Mouse (Mus musculus) stomach, embryonic 14.5 days (tissue): Measurements from ENCODE around the gene Naa40. TPM values are rescaled to one million over a fixed set of nuclear protein-coding genes. Genes with fewer than 3 reads are reported as not detected.

Experiments
- ATAC-seq: fragments of 200-750 bp; cut with Nextera tagmentation; 2 replicates; pipeline ENCODE4 v1.8.0; 2017; ENCODE audit warnings: low read depth, moderate TSS enrichment; ENCODE audit not compliant: insufficient number of reproducible peaks, insufficient read depth, low FRiP score
- H3K27ac ChIP-seq: fragments of 300-500 bp; sonication (generic); 2 replicates; pipeline ENCODE4 v1.5.1; 2014; ENCODE audit warnings: mild to moderate bottlenecking, low read length, moderate library complexity, mixed read lengths
- H3K27me3 ChIP-seq: fragments of 300-500 bp; sonication (generic); 2 replicates; pipeline ENCODE4 v1.6.1; 2014; ENCODE audit warnings: low read length, control low read depth, mixed read lengths; ENCODE audit not compliant: control insufficient read depth, insufficient read depth
- H3K36me3 ChIP-seq: fragments of 300-500 bp; sonication (generic); 2 replicates; pipeline ENCODE4 v1.6.1; 2014; ENCODE audit warnings: mild to moderate bottlenecking, control low read depth, low read length, moderate library complexity, mixed read lengths; ENCODE audit not compliant: control insufficient read depth, insufficient read depth
- H3K4me1 ChIP-seq: fragments of 300-500 bp; sonication (generic); 2 replicates; pipeline ENCODE4 v1.6.1; 2014; ENCODE audit warnings: low read length, control low read depth, mixed read lengths; ENCODE audit not compliant: control insufficient read depth, insufficient read depth
- H3K4me2 ChIP-seq: fragments of 300-500 bp; sonication (generic); replicated peaks from 2 replicates; pipeline ENCODE4 v1.6.1; 2014; ENCODE audit warnings: low read depth, low read length, control low read depth
- H3K4me3 ChIP-seq: fragments of 300-500 bp; sonication (generic); 2 replicates; pipeline ENCODE4 v1.5.1; 2014; ENCODE audit warnings: low read depth, low read length, control low read depth
- H3K9ac ChIP-seq: fragments of 300-500 bp; sonication (generic); replicated peaks from 2 replicates; pipeline ENCODE4 v1.6.1; 2014; ENCODE audit warnings: low read depth, mild to moderate bottlenecking, control low read depth, low read length, moderate library complexity, mixed read lengths
- H3K9me3 ChIP-seq: fragments of 300-500 bp; sonication (generic); 2 replicates; pipeline ENCODE4 v1.6.1; 2016; ENCODE audit warnings: low read depth, low read length, control low read depth; ENCODE audit not compliant: control insufficient read depth
- WGBS: fragments of 180-500 bp; shearing (Covaris S2); extraction: QIAGEN DNeasy Blood & Tissue Kit; methylation state at CpG from one replicate; pipeline ENCODE4 v1.1.7; 2014; 5-methylcytosine and 5-hydroxymethylcytosine counted together
- polyA plus RNA-seq: library from polyadenylated mRNA; unstranded; fragments of >200 nt; fragmentation: Nextera tagmentation; extraction: Ambion mirVana; gene quantifications from 2 replicates; pipeline ENCODE4 v1.2.1, GENCODE M21; 2014

Gene Naa40
- polyA plus RNA-seq, 1 experiment from 2014 or later, result 59.6 TPM

- H3K27me3 ChIP-seq, result no peaks in the 10 kb centered on the region
- peaks cover 21% of the 10 kb centered on the region for H3K4me1 ChIP-seq
- H3K4me2 ChIP-seq, result peak within 1 kb of the TSS; percentile 94
- H3K36me3 ChIP-seq, result peaks cover 19% of the 10 kb centered on the region
- peak; percentile 99 for ATAC-seq
- no peaks in the 10 kb centered on the region for H3K9me3 ChIP-seq
- under 1% methylated on average over 45 of the region's 50 CpGs for WGBS
- peak within 1 kb of the TSS; percentile 65 for H3K4me3 ChIP-seq
- peak within 1 kb of the TSS; percentile 80 for H3K9ac ChIP-seq
- H3K27ac ChIP-seq, result peak within 1 kb of the TSS; percentile 73
Observed at GRCm38 (mm10) chr19:7217162-7217925, 23.6 kb downstream of the Naa40 start, which contains the start of gene Cox8a. Cox8a (minus strand) TSS chr19:7217616.

GRCm38 (mm10) chr19:7214484-7214883 lies 26.5 kb downstream of the Naa40 start:
- no peak for ATAC-seq
- no peak overlapping the region for H3K4me3 ChIP-seq
- H3K4me1 ChIP-seq, result peaks cover 21% of the 10 kb centered on the region
- no peaks in the 10 kb centered on the region for H3K9me3 ChIP-seq
- H3K27ac ChIP-seq, result no peak overlapping the region
- H3K4me2 ChIP-seq, result no peak overlapping the region
- peaks cover 25% of the 10 kb centered on the region for H3K36me3 ChIP-seq
- no peak overlapping the region for H3K9ac ChIP-seq
- WGBS, result 79% methylated on average over 5 of the region's 5 CpGs
- no peaks in the 10 kb centered on the region for H3K27me3 ChIP-seq

DNA sequence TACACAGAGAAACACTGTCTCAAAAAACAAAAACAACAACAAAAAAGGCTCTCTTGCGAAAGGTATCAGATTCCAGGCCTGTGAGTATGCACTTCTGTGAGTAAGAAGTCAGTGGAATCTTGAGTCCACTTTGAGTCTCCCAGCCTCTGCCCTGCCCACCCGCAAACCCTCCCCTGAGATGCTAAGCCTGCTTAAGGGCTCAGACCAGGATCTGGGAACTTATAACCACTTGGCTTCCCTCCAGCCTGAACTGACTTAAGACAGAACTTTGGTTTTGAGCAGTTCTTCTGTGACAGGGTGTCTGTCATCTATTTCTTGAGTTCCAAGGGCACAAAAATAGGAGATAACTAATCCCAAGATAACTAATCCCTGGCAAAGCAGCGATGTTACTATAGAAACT lies 28.0 kb downstream of the Naa40 start:
- Histone ChIP-seq H3K4me1 (peaks cover 19% of the 10 kb centered on the region), H3K27me3 (no peaks in the 10 kb centered on the region), H3K4me2 (no peak overlapping the region), H3K9ac (no peak overlapping the region), H3K9me3 (no peaks in the 10 kb centered on the region), H3K27ac (no peak overlapping the region), H3K36me3 (peaks cover 25% of the 10 kb centered on the region), H3K4me3 (no peak overlapping the region)
- WGBS, result 94% methylated on average over 3 of the region's 3 CpGs
- no peak for ATAC-seq

DNA sequence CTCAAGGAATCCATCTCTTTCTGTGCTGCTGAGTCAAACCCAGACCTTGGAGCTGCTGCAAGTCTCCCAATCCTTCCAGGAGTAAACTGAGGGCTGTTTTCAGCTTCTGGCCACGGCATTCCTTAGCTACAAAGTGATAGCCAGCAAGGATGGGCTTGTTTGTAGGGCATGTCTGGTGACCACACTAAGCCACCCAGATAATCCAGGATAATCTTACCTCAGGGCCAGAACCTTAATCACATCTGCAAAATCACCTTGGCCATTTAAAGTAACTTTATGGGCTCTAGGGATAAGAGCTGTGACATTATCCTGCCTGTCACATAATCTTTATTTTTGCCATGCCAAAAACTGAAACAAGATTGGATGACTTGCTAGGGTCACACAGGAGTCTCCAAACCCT lies 28.8 kb downstream of the Naa40 start:
- Histone ChIP-seq H3K9ac (no peak overlapping the region), H3K27ac (no peak overlapping the region), H3K36me3 (peaks cover 25% of the 10 kb centered on the region), H3K4me1 (peaks cover 17% of the 10 kb centered on the region), H3K27me3 (no peaks in the 10 kb centered on the region), H3K4me3 (no peak overlapping the region), H3K4me2 (no peak overlapping the region), H3K9me3 (no peaks in the 10 kb centered on the region)
- WGBS, result 66% methylated on average over 1 of the region's 1 CpGs
- no peak for ATAC-seq

DNA sequence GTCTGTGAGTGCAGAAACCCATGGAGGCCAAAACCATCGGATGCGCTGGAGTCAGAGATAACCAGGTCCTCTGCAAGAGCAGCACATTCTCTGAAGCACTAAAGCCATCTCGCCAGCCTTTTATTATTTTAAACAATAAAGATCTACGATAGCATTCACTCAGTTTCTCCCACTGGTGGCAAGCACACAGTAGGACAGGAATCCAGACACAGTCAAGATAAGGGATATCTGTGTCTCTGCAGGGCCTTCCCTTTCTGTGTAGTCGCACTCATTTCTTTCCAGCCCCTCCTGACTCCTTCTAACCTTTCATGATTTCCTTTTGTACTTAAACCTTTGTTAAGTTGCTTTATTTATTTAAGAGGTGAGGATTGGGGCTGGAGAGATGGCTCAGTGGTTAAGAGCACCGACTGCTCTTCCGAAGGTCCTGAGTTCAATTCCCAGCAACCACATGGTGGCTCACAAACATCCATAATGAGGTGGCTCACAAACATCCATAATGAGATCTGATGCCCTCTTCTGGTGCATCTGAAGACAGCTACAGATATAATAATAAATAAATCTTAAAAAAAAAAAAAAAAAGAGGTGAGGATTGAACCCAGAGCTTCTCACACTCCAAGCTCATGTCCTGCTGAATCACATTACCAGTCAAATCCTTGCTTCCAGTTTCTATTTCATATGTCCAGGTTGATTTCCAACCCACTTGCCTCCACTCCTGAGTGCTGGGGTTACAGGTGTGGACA lies 30.9 kb downstream of the Naa40 start:
- no peaks in the 10 kb centered on the region for H3K9me3 ChIP-seq
- H3K4me1 ChIP-seq, result peaks cover 10% of the 10 kb centered on the region
- WGBS, result 85% methylated on average over 7 of the region's 7 CpGs
- no peak for ATAC-seq
- H3K4me2 ChIP-seq, result no peak overlapping the region
- no peak overlapping the region for H3K4me3 ChIP-seq
- H3K27ac ChIP-seq, result no peak overlapping the region
- H3K27me3 ChIP-seq, result no peaks in the 10 kb centered on the region
- peaks cover 19% of the 10 kb centered on the region for H3K36me3 ChIP-seq
- H3K9ac ChIP-seq, result no peak overlapping the region

GRCm38 (mm10) chr19:7205753-7206736 lies 34.9 kb downstream of the Naa40 start, which contains the start of gene Otub1:
Otub1 (minus strand) TSS chr19:7206316.
- Histone ChIP-seq H3K36me3 (peaks cover 31% of the 10 kb centered on the region), H3K4me2 (peak within 1 kb of the TSS; percentile 88), H3K27ac (peak within 1 kb of the TSS; percentile 95), H3K4me3 (peak within 1 kb of the TSS; percentile 80), H3K9me3 (no peaks in the 10 kb centered on the region), H3K9ac (peak within 1 kb of the TSS; percentile 56), H3K27me3 (no peaks in the 10 kb centered on the region), H3K4me1 (peaks cover 16% of the 10 kb centered on the region)
- peak; percentile 97 for ATAC-seq
- under 1% methylated on average over 76 of the region's 79 CpGs for WGBS

DNA sequence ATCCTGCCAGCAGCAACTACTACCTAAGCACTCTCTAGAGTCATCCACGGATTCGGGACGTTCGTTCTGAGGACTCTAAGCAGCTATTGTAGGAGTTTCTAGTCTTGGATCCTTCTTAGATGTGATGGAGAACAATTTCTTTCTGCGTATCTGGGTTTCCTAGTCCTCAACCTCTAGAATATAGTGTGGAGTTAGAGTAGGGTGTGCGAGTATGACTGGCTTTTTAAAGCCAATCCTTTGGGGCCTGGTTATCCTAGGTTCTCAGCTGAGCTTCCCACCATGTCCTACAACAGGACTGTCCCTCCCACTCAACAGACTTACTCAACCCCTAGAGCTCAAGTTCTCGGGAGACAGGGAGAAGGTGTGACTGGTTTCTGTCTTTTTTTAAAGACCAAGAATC lies 35.7 kb downstream of the Naa40 start:
- peaks cover 38% of the 10 kb centered on the region for H3K36me3 ChIP-seq
- H3K9me3 ChIP-seq, result no peaks in the 10 kb centered on the region
- peaks cover 16% of the 10 kb centered on the region for H3K4me1 ChIP-seq
- H3K4me2 ChIP-seq, result peak overlapping the region; percentile 88
- H3K9ac ChIP-seq, result peak overlapping the region; percentile 56
- WGBS, result 24% methylated on average over 7 of the region's 7 CpGs
- H3K27ac ChIP-seq, result peak overlapping the region; percentile 95
- peak overlapping the region; percentile 80 for H3K4me3 ChIP-seq
- ATAC-seq, result no peak
- H3K27me3 ChIP-seq, result no peaks in the 10 kb centered on the region

DNA sequence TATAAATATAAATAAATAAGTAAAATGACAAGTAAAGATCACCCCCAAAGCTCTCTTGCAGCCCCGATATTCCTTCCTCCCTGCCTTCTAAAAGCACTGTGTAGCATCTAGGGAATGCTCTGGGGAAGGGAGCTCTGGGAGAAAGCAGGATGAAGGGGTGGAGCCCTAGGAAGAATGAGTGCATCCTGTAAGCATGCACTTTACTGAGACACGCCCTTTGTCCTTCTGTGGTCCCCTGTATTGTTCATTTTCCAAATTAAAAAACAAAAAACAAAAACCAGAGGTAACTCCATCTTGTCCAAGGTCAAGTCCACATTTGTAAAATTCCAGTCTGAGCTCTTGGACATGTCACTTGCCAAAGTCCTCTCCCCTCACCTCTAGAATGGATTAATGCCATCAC lies 36.1 kb downstream of the Naa40 start:
- whole genome bisulfite sequencing, result 67% methylated on average over 2 of the region's 2 CpGs
- no peak overlapping the region for H3K27ac ChIP-seq
- peak overlapping the region; percentile 88 for H3K4me2 ChIP-seq
- peak overlapping the region; percentile 56 for H3K9ac ChIP-seq
- no peaks in the 10 kb centered on the region for H3K9me3 ChIP-seq
- H3K36me3 ChIP-seq, result peaks cover 42% of the 10 kb centered on the region
- peaks cover 16% of the 10 kb centered on the region for H3K4me1 ChIP-seq
- ATAC-seq, result no peak
- H3K4me3 ChIP-seq, result peak overlapping the region; percentile 80
- H3K27me3 ChIP-seq, result no peaks in the 10 kb centered on the region
